Mouse (Mus musculus) erythroblast, embryonic 14.5 days (primary cell): ENCODE results near the gene Gpbp1. TPM values are rescaled to one million over a fixed set of nuclear protein-coding genes. Genes with fewer than 3 reads are reported as not detected.

Experiments
- H3K27me3 ChIP-seq: 2 replicates; pipeline ENCODE4 v1.6.1; 2012; ENCODE audit warnings: inconsistent platforms; ENCODE audit not compliant: control insufficient read depth
- H3K36me3 ChIP-seq: 2 replicates; pipeline ENCODE4 v1.6.1; 2012; ENCODE audit warnings: mild to moderate bottlenecking, inconsistent platforms; ENCODE audit not compliant: control insufficient read depth
- H3K4me1 ChIP-seq: 2 replicates; pipeline ENCODE4 v1.6.1; 2012; ENCODE audit warnings: inconsistent platforms; ENCODE audit not compliant: control insufficient read depth
- H3K4me3 ChIP-seq: replicated peaks from 2 replicates; pipeline ENCODE3; 2012; ENCODE audit warnings: moderate library complexity, mild to moderate bottlenecking, inconsistent platforms
- H3K9me3 ChIP-seq: 2 replicates; pipeline ENCODE4 v1.6.1; 2012; ENCODE audit warnings: low read length, inconsistent platforms, mixed read lengths; ENCODE audit not compliant: control insufficient read depth
- GATA1 ChIP-seq: IDR thresholded peaks from 2 replicates; pipeline ENCODE4 v1.6.1; 2012; ENCODE audit warnings: low read length, inconsistent platforms, mixed read lengths
- TAL1 ChIP-seq: IDR thresholded peaks from 3 replicates; pipeline ENCODE4 v1.6.1; 2012; ENCODE audit warnings: low read length, inconsistent platforms, mixed read lengths
- polyA plus RNA-seq: library from polyadenylated mRNA; stranded (reverse); fragments of >175 nt; gene quantifications from 2 replicates; pipeline ENCODE4 v1.2.3, GENCODE M21; 2012

The Gpbp1 gene
- polyA plus RNA-seq, 1 experiment: 0.73 TPM

- Histone ChIP-seq H3K27me3 (no peaks in the 10 kb centered on the region), H3K36me3 (peaks cover 65% of the 10 kb centered on the region), H3K4me3 (no peak overlapping the region), H3K9me3 (no peaks in the 10 kb centered on the region), H3K4me1 (peaks cover 12% of the 10 kb centered on the region)
- no peak for TF ChIP-seq GATA1
- no peak for TF ChIP-seq TAL1
These were observed 19.2 kb downstream of the Gpbp1 start for GRCm38 (mm10) chr13:111470562-111471237.

DNA sequence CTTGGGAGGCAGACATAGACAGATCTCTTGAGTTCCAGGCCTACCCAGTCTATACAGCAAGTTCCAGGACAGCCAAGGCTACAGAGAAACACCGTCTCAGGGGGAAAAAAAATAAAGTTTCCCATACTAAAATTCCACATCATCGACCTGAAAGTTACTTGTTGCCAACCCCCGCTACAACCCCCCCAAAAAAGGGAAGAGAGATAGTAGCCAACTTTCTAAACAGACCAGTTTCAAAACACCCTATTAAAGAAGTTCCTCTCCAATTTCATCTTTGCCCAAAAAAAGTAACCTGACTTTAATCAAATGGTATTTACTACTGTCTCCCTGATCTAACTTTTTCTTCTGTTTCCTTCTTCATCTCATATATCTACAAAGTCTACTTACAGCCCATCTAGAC lies 22.6 kb downstream of the Gpbp1 start:
- no peaks in the 10 kb centered on the region for H3K9me3 ChIP-seq
- no peaks in the 10 kb centered on the region for H3K27me3 ChIP-seq
- TF ChIP-seq TAL1 (no peak), GATA1 (no peak)
- no peak overlapping the region for H3K4me3 ChIP-seq
- H3K36me3 ChIP-seq: peaks cover 77% of the 10 kb centered on the region
- H3K4me1 ChIP-seq: peaks cover 2% of the 10 kb centered on the region; the same call in 1 of the 2 replicates

- Histone ChIP-seq H3K4me1 (peaks cover 3% of the 10 kb centered on the region), H3K27me3 (no peaks in the 10 kb centered on the region), H3K9me3 (no peaks in the 10 kb centered on the region), H3K4me3 (no peak overlapping the region), H3K36me3 (peaks cover 66% of the 10 kb centered on the region)
- TF ChIP-seq TAL1: no peak
- no peak for TF ChIP-seq GATA1
These were observed 28.5 kb downstream of the Gpbp1 start for GRCm38 (mm10) chr13:111461424-111461823.

DNA sequence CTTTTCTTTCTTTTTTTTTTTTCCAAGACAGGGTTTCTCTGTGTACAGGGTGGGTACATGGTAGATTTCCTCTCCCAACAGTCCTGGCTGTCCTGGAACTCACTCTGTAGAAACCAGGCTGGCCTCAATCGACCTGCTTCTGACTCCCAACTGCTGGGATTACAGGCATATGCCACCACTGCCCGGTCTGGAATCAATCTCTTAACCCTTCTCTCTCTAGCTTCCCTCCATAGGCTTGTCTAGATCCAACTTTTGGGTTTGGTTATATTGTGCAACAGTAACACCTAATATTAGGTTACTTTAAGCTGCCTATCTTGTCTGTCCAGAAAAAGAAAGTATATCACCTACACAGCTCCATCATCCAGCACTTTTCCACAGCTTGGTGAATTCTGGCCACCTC lies 33.1 kb downstream of the Gpbp1 start:
- no peak overlapping the region for H3K4me3 ChIP-seq
- TF ChIP-seq GATA1 (no peak), TAL1 (no peak)

DNA sequence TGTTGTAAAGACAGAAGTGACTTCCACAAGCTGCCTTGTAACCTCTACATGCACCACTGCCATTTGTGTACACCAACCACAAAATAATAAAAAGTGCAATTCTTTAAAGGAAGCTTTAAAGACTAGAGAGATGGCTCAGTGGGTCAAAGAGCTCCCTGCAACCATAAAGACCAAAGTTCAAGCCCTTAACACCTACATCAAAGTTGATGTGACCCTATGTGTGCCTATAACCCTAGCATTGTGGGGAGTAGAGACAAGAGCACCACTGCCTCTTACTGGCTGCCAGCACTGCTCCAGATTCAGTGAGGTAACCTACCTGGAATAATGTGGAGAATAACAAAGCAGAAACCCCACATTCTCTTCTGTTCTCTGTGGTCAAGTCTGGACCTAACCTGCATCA lies 45.6 kb downstream of the Gpbp1 start:
- TF ChIP-seq GATA1: no peak
- TF ChIP-seq TAL1: no peak
- Histone ChIP-seq H3K9me3 (no peaks in the 10 kb centered on the region), H3K4me3 (no peak overlapping the region), H3K27me3 (no peaks in the 10 kb centered on the region), H3K4me1 (peaks cover 4% of the 10 kb centered on the region; the same call in 1 of the 2 replicates), H3K36me3 (peaks cover 61% of the 10 kb centered on the region)

More for the DNA sequence above, 33.1 kb downstream of the Gpbp1 start:
- Histone ChIP-seq H3K4me1 (peaks cover 3% of the 10 kb centered on the region), H3K9me3 (no peaks in the 10 kb centered on the region), H3K36me3 (peaks cover 48% of the 10 kb centered on the region), H3K27me3 (no peaks in the 10 kb centered on the region)

DNA sequence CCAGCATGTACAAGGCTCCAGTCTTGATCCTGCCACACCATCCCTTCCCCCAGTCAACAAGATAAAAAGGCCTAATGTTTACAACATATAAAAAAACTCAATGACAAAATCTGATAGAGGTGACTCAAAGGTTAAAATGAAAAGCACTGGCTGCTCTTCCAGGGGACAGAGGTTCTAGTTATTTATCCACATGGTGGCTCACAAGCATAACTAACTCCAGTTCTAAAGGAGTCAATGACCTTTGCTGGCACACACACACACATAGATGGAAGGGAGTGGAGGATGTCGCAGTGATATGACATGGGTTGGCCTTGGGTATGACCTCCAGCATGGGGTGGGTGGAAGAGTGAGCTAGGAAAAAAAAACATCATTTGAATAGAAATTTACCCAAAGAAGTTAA lies 58.7 kb downstream of the Gpbp1 start:
- no peaks in the 10 kb centered on the region for H3K9me3 ChIP-seq
- peaks cover 85% of the 10 kb centered on the region for H3K36me3 ChIP-seq
- TF ChIP-seq TAL1 (no peak), GATA1 (no peak)
- no peaks in the 10 kb centered on the region for H3K4me1 ChIP-seq
- no peak overlapping the region for H3K4me3 ChIP-seq
- H3K27me3 ChIP-seq: no peaks in the 10 kb centered on the region

- Histone ChIP-seq H3K36me3 (peaks cover 29% of the 10 kb centered on the region), H3K9me3 (no peaks in the 10 kb centered on the region), H3K4me3 (no peak overlapping the region), H3K27me3 (no peaks in the 10 kb centered on the region), H3K4me1 (no peaks in the 10 kb centered on the region)
- TF ChIP-seq GATA1: no peak
- TF ChIP-seq TAL1: no peak
These were observed 68.6 kb downstream of the Gpbp1 start for GRCm38 (mm10) chr13:111421330-111421729.

- H3K4me3 ChIP-seq: no peak overlapping the region
- H3K27me3 ChIP-seq: no peaks in the 10 kb centered on the region
- no peak for TF ChIP-seq TAL1
- no peak for TF ChIP-seq GATA1
- peaks cover 12% of the 10 kb centered on the region for H3K36me3 ChIP-seq
- no peaks in the 10 kb centered on the region for H3K9me3 ChIP-seq
- H3K4me1 ChIP-seq: no peaks in the 10 kb centered on the region
These were observed 71.8 kb downstream of the Gpbp1 start for GRCm38 (mm10) chr13:111418087-111418486.

DNA sequence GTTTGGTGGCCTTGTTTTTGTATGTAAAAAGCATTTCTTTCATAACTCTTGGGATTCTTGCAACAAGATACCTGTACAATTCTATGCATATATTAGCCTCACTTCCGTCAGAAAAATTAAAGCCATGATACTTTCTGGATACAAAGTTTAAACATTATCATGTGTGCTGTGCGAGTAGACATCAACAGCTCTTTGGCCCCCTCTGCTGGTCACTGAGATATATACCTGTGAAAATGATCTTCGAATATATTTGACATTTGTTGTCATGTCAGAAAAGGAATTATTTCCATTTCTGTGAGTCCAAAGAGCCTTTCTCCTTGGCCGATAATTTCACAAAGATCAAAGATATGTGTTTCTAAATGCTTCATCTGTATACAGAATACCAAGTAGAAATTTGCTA lies 76.8 kb downstream of the Gpbp1 start:
- no peak overlapping the region for H3K4me3 ChIP-seq
- no peaks in the 10 kb centered on the region for H3K9me3 ChIP-seq
- no peaks in the 10 kb centered on the region for H3K36me3 ChIP-seq
- H3K27me3 ChIP-seq: no peaks in the 10 kb centered on the region
- no peak for TF ChIP-seq TAL1
- no peak for TF ChIP-seq GATA1
- no peaks in the 10 kb centered on the region for H3K4me1 ChIP-seq

- no peak for TF ChIP-seq GATA1
- TF ChIP-seq TAL1: no peak
- Histone ChIP-seq H3K27me3 (no peaks in the 10 kb centered on the region), H3K36me3 (no peaks in the 10 kb centered on the region), H3K4me1 (no peaks in the 10 kb centered on the region), H3K4me3 (no peak overlapping the region), H3K9me3 (no peaks in the 10 kb centered on the region)
These were observed 79.1 kb downstream of the Gpbp1 start for GRCm38 (mm10) chr13:111410831-111411230.
